Mouse (Mus musculus) urinary bladder, adult 2 months (tissue): Measurements from ENCODE around the gene Gm26965. TPM values are rescaled to one million over a fixed set of nuclear protein-coding genes. Genes with fewer than 3 reads are reported as not detected.
"Not testable (repeated sequence)": the region's sequence is repeated elsewhere in the genome, so short reads cannot be mapped to it uniquely, and the experiment has no call there.

Source experiments
- DNase-seq: peaks from one replicate; pipeline ENCODE4 v3.0.0; 2022; ENCODE audit warnings: low spot score
- polyA plus RNA-seq: library from polyadenylated mRNA; depleted of rRNA; stranded (reverse); fragments of >200 nt; gene quantifications from 2 replicates; pipeline ENCODE4 v1.2.3, GENCODE M21; 2012; rRNA removed

Gene Gm26965
- polyA plus RNA-seq, result 0.08 TPM in 1 of 2 replicates, not detected in the other

GRCm38 (mm10) chr13:67525753-67526410 lies at the start of gene Gm26965, which contains the start of gene Zfp87:
Gene Gm26965, minus strand, starts transcription at chr13:67526151.
Gene Zfp87, minus strand, starts transcription at chr13:67526177.
- DNase-seq, result peak; percentile 67

DNA sequence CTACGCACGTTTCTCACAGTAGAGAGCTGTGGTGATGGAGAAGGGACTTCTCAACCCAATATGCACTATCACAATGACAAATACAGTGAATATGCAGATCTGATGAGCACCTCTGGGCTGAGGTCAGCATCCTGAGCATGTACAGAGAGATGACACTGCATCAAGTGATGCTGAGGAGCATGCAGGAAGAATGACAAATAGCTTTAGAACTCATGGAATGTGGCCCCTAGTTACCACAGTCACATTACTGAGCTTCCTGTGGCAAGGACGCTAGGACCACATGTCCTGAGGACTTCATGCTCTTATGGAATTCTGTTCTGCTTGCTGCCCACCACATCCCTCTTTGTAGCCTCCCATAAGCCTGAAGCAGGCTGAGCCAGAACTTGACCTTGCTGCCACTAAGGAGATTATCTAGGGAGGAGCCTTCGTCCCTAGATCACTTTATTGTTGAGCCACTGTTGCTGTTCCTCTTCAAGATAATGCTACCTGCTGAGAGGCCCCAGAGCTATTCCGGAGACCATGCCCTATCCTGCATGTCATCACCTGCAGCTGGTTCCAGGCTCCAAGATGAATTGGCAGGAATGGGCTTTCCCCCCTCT lies 46.7 kb upstream of the Gm26965 start:
- DNase-seq, result no peak

GRCm38 (mm10) chr13:67553730-67554129 lies 27.8 kb upstream of the Gm26965 start, which contains the start of gene Zfp748:
Gene Zfp748, minus strand, starts transcription at chr13:67553830.
- DNase-seq, result no peak

- DNase-seq, result peak; percentile 67
These were observed 26.8 kb upstream of the Gm26965 start for GRCm38 (mm10) chr13:67552505-67553346.

GRCm38 (mm10) chr13:67545941-67546340 lies 20.0 kb upstream of the Gm26965 start:
- no peak for DNase-seq

GRCm38 (mm10) chr13:67527049-67527730 lies 1.2 kb upstream of the Gm26965 start:
- DNase-seq, result no peak

- DNase-seq, result no peak
These were observed 25.0 kb downstream of the Gm26965 start for GRCm38 (mm10) chr13:67500908-67501307.

GRCm38 (mm10) chr13:67500084-67500719 lies 25.7 kb downstream of the Gm26965 start, which contains the start of gene Zfp58:
Gene Zfp58, minus strand, starts transcription at chr13:67500555.
- peak; percentile 43 for DNase-seq

DNA sequence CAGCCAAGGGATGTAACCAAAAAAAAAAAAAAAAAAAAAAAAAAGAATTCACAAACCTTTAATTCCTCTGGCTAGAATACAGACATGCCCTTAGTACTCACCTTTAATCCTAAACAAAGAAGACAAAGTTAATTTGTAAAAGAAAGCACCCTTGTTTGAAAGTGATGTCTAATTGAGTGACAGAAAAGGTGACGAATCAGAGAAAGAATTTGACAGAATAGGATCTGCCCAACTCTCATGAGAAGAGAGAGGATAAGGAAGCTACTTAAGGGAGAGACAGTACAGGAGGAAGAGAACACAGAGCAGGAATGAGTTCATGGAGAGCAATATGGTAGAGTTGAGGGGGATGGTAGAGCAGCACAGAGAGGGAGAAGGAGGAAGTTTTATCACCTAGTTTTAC lies 30.3 kb downstream of the Gm26965 start:
- DNase-seq, result no peak

- no peak for DNase-seq
These were observed 41.5 kb downstream of the Gm26965 start for GRCm38 (mm10) chr13:67484424-67484811.

DNA sequence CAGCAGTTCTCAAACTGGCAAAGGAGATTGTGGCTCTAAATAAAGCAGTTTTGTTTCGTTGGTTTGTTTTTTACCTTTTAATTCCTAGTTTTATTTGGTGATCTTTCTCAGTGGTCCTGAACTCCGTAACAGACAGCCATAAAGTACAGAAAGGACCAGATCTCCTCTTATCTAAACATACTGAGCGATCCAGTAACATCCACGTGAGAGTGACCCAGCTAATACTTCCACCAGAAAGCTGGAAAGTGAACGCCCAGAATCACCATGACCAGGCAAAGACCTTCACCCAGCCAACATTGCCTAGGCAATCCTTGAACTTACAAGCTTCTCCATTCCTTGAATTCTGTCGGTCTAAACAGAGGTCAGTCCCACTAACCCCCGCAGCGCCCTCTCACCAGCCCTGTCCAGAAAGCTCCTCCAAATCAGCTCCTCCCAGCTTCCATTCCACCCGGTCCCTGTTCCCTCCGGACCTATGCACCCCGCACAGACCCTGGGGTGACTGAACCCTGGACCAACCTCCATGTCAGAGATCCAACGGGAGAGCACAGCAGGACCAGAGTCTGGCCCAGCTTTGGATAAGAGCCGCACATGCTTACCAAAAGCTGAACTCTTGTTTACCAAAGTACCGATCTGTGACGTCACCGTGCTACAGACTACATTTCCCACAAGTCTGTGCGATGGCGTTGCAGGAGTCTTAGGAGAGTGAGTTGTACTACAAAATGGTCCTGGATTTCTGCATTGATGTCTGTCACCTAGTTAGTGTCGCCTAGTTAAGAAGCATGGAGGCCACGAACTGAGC lies 42.1 kb downstream of the Gm26965 start, which contains the start of gene Zfp874b:
TSS of gene Zfp874b (minus strand) at position 634 of the 799 bp plus-strand sequence.
- DNase-seq, result peak; percentile 72

DNA sequence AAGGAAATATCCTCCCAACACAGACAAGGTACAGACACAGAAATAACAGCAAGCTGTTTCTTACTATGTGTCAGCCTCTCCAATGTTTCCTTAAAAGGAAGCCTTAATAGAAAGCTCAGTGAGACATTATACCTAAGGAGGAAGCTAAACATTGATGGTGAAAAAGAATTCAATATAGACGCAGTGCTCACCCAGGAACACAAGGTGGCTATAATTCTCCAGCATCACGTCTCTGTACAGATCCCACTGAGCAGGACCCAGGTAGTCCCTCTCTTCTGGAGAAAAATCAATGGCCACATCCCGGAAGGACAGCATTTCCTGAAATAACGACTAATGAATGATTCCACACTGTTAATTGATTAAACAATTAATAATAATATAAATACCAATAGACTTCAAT lies 44.4 kb downstream of the Gm26965 start:
- DNase-seq, result no peak

- no peak for DNase-seq
These were observed 56.7 kb downstream of the Gm26965 start for GRCm38 (mm10) chr13:67469274-67469673.

- not testable (repeated sequence) for DNase-seq
These were observed 62.3 kb downstream of the Gm26965 start for GRCm38 (mm10) chr13:67463506-67464185.

DNA sequence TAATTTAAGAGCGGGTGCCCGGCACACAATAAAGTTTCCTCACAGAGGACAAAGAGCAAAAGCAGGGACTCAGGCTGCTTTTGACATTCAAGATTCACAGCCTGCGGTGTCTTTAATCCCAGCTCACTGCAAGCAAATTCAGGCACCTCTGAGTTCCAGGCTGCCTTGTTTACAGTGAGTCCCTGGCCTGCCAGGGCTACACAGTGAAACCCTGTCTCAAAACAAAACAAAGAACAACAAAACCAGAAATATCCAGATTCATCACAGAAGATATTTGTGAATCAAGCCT lies 74.0 kb downstream of the Gm26965 start:
- DNase-seq, result no peak

- peak; percentile 37 for DNase-seq
These were observed 74.6 kb downstream of the Gm26965 start, which contains the start of gene Zfp874a for GRCm38 (mm10) chr13:67451172-67452020. Gene Zfp874a, minus strand, starts transcription at chr13:67451624.
